Mouse (Mus musculus): Measurements from ENCODE around the gene Cul3. TPM values are rescaled to one million over a fixed set of nuclear protein-coding genes. Genes with fewer than 3 reads are reported as not detected.

Gene Cul3
- total RNA-seq (2014; rRNA removed; ENCODE audit: low replicate concordance) = 27.1 and 33.2 TPM in 2 replicates
- polyA plus RNA-seq (2015; fragmentation: Nextera tagmentation; extraction: Ambion mirVana) = 25.2 and 27.6 TPM in 2 replicates

- DNase-seq (ENCODE audit: low spot score) = peak; percentile 97
- Histone ChIP-seq H3K9me3 (replicated peaks; ENCODE audit: control insufficient read depth, low read length) (no peaks in the 10 kb centered on the region), H3K36me3 (replicated peaks; ENCODE audit: control insufficient read depth, insufficient read depth, low read length) (no peaks in the 10 kb centered on the region), H3K27ac (ENCODE audit: low read depth) (peak within 1 kb of the TSS; percentile 99), H3K27me3 (ENCODE audit: control insufficient read depth, insufficient read depth, low read length) (no peaks in the 10 kb centered on the region), H3K4me2 (ENCODE audit: low read depth, low read length) (peak within 1 kb of the TSS; percentile 85), H3K4me3 (ENCODE audit: low read depth, low read length) (peak within 1 kb of the TSS; percentile 93), H3K9ac (replicated peaks; ENCODE audit: low read depth, low read length) (peak within 1 kb of the TSS; percentile 98), H3K4me1 (ENCODE audit: control insufficient read depth, insufficient read depth) (peaks cover 14% of the 10 kb centered on the region)
- WGBS = 1% methylated on average over 65 of the region's 85 CpGs
- ATAC-seq (ENCODE audit: insufficient read depth, low read depth) = peak; percentile 95
- TF ChIP-seq CTCF (IDR thresholded peaks at IDR 0.05; ENCODE audit: low read depth) (no peak), EP300 (IDR thresholded peaks at IDR 0.05; ENCODE audit: low read depth) (0 out of 2 replicates have a peak, but pooled peaks have one; percentile 43)
Measured at GRCm38 (mm10) chr1:80340436-80341376, at the start of gene Cul3. Cul3 (minus strand) TSS chr1:80340480.

GRCm38 (mm10) chr1:80389518-80389917 is 49.2 kb upstream of the Cul3 start:
- H3K27ac ChIP-seq (ENCODE audit: low read depth) = no peak overlapping the region
- H3K4me2 ChIP-seq (ENCODE audit: low read depth, low read length) = no peak overlapping the region
- H3K27me3 ChIP-seq (ENCODE audit: control insufficient read depth, insufficient read depth, low read length) = no peaks in the 10 kb centered on the region
- no peak overlapping the region for H3K4me3 ChIP-seq (ENCODE audit: low read depth, low read length)
- H3K9me3 ChIP-seq (replicated peaks; ENCODE audit: control insufficient read depth, low read length) = no peaks in the 10 kb centered on the region
- WGBS = 69% methylated on average over 7 of the region's 7 CpGs
- no peak for TF ChIP-seq EP300 (IDR thresholded peaks at IDR 0.05; ENCODE audit: low read depth)
- no peak for TF ChIP-seq CTCF (IDR thresholded peaks at IDR 0.05; ENCODE audit: low read depth)
- no peak for DNase-seq (ENCODE audit: low spot score)
- H3K4me1 ChIP-seq (ENCODE audit: control insufficient read depth, insufficient read depth) = no peaks in the 10 kb centered on the region
- H3K9ac ChIP-seq (replicated peaks; ENCODE audit: low read depth, low read length) = no peak overlapping the region
- no peaks in the 10 kb centered on the region for H3K36me3 ChIP-seq (replicated peaks; ENCODE audit: control insufficient read depth, insufficient read depth, low read length)
- no peak for ATAC-seq (ENCODE audit: insufficient read depth, low read depth)

GRCm38 (mm10) chr1:80383613-80384589 is 43.6 kb upstream of the Cul3 start:
- no peak overlapping the region for H3K27ac ChIP-seq (ENCODE audit: low read depth)

GRCm38 (mm10) chr1:80382928-80383327 is 42.6 kb upstream of the Cul3 start:
- no peak for TF ChIP-seq CTCF (IDR thresholded peaks at IDR 0.05; ENCODE audit: low read depth)
- no peak for TF ChIP-seq EP300 (IDR thresholded peaks at IDR 0.05; ENCODE audit: low read depth)
- DNase-seq (ENCODE audit: low spot score) = no peak
- WGBS = 69% methylated on average over 7 of the region's 7 CpGs
- Histone ChIP-seq H3K4me1 (ENCODE audit: control insufficient read depth, insufficient read depth) (peaks cover 5% of the 10 kb centered on the region), H3K4me2 (ENCODE audit: low read depth, low read length) (no peak overlapping the region), H3K9me3 (replicated peaks; ENCODE audit: control insufficient read depth, low read length) (no peaks in the 10 kb centered on the region), H3K36me3 (replicated peaks; ENCODE audit: control insufficient read depth, insufficient read depth, low read length) (no peaks in the 10 kb centered on the region), H3K4me3 (ENCODE audit: low read depth, low read length) (no peak overlapping the region), H3K9ac (replicated peaks; ENCODE audit: low read depth, low read length) (no peak overlapping the region), H3K27ac (ENCODE audit: low read depth) (no peak overlapping the region), H3K27me3 (ENCODE audit: control insufficient read depth, insufficient read depth, low read length) (no peaks in the 10 kb centered on the region)
- no peak for ATAC-seq (ENCODE audit: insufficient read depth, low read depth)

More at GRCm38 (mm10) chr1:80383613-80384589, 43.6 kb upstream of the Cul3 start:
- Histone ChIP-seq H3K27me3 (ENCODE audit: control insufficient read depth, insufficient read depth, low read length) (no peaks in the 10 kb centered on the region), H3K9me3 (replicated peaks; ENCODE audit: control insufficient read depth, low read length) (no peaks in the 10 kb centered on the region), H3K4me2 (ENCODE audit: low read depth, low read length) (peak overlapping the region; percentile 24; the same call in 1 of the 2 replicates), H3K36me3 (replicated peaks; ENCODE audit: control insufficient read depth, insufficient read depth, low read length) (no peaks in the 10 kb centered on the region), H3K4me1 (ENCODE audit: control insufficient read depth, insufficient read depth) (peaks cover 5% of the 10 kb centered on the region), H3K9ac (replicated peaks; ENCODE audit: low read depth, low read length) (no peak overlapping the region), H3K4me3 (ENCODE audit: low read depth, low read length) (no peak overlapping the region)
- ATAC-seq (ENCODE audit: insufficient read depth, low read depth) (no peak), DNase-seq (ENCODE audit: low spot score) (peak; percentile 18)
- 33% methylated on average over 25 of the region's 25 CpGs for WGBS
- TF ChIP-seq EP300 (IDR thresholded peaks at IDR 0.05; ENCODE audit: low read depth) (no peak), CTCF (IDR thresholded peaks at IDR 0.05; ENCODE audit: low read depth) (no peak)

GRCm38 (mm10) chr1:80381302-80381701 is 41.0 kb upstream of the Cul3 start:
- H3K4me2 ChIP-seq (ENCODE audit: low read depth, low read length) = no peak overlapping the region; the same call in 1 of the 2 replicates
- TF ChIP-seq CTCF (IDR thresholded peaks at IDR 0.05; ENCODE audit: low read depth) (no peak), EP300 (IDR thresholded peaks at IDR 0.05; ENCODE audit: low read depth) (no peak)
- no peaks in the 10 kb centered on the region for H3K27me3 ChIP-seq (ENCODE audit: control insufficient read depth, insufficient read depth, low read length)
- H3K27ac ChIP-seq (ENCODE audit: low read depth) = no peak overlapping the region
- H3K4me3 ChIP-seq (ENCODE audit: low read depth, low read length) = no peak overlapping the region
- no peak overlapping the region for H3K9ac ChIP-seq (replicated peaks; ENCODE audit: low read depth, low read length)
- H3K4me1 ChIP-seq (ENCODE audit: control insufficient read depth, insufficient read depth) = peaks cover 5% of the 10 kb centered on the region
- H3K9me3 ChIP-seq (replicated peaks; ENCODE audit: control insufficient read depth, low read length) = no peaks in the 10 kb centered on the region
- H3K36me3 ChIP-seq (replicated peaks; ENCODE audit: control insufficient read depth, insufficient read depth, low read length) = no peaks in the 10 kb centered on the region
- 25% methylated on average over 4 of the region's 4 CpGs for WGBS
- no peak for DNase-seq (ENCODE audit: low spot score)
- ATAC-seq (ENCODE audit: insufficient read depth, low read depth) = no peak
